Mouse (Mus musculus) small intestine, adult 2 months (tissue): ENCODE measurements around the gene Gm45521. TPM values are rescaled to one million over a fixed set of nuclear protein-coding genes. Genes with fewer than 3 reads are reported as not detected.

Source experiments
- H3K27ac ChIP-seq: fragments of 200-500 bp; 2 replicates; pipeline ENCODE4 v1.5.1; 2012; ENCODE audit warnings: low read depth, low read length, control low read depth, inconsistent platforms; ENCODE audit not compliant: insufficient read depth
- H3K27me3 ChIP-seq: fragments of 200-500 bp; 2 replicates; pipeline ENCODE4 v1.6.1; 2012; ENCODE audit warnings: mild to moderate bottlenecking, moderate library complexity, low read length, inconsistent platforms; ENCODE audit not compliant: control insufficient read depth, insufficient read depth
- H3K36me3 ChIP-seq: fragments of 200-500 bp; 2 replicates; pipeline ENCODE4 v1.6.1; 2012; ENCODE audit warnings: mild to moderate bottlenecking, low read length, control low read depth, inconsistent platforms; ENCODE audit not compliant: control insufficient read depth, insufficient read depth
- H3K4me1 ChIP-seq: fragments of 200-500 bp; 2 replicates; pipeline ENCODE4 v1.6.1; 2012; ENCODE audit warnings: low read length, inconsistent platforms, mixed read lengths; ENCODE audit not compliant: control insufficient read depth, insufficient read depth, insufficient read length
- H3K4me3 ChIP-seq: fragments of 200-500 bp; 2 replicates; pipeline ENCODE4 v1.5.1; 2012; ENCODE audit warnings: low read depth, mild to moderate bottlenecking, control low read depth, inconsistent platforms, low read length, moderate library complexity
- CTCF ChIP-seq: fragments of 200-500 bp; IDR thresholded peaks from 2 replicates; pipeline ENCODE4 v1.5.1; 2012; ENCODE audit warnings: low read depth, mild to moderate bottlenecking, control low read depth, inconsistent platforms, low read length, moderate library complexity, mixed read lengths; ENCODE audit not compliant: insufficient replicate concordance, insufficient read length; ENCODE audit errors: extremely low read depth
- POLR2A ChIP-seq: fragments of 200-500 bp; IDR thresholded peaks from 2 replicates; pipeline ENCODE4 v1.6.1; 2012; ENCODE audit warnings: low read depth, mild to moderate bottlenecking, control low read depth, inconsistent platforms, low read length, moderate library complexity
- WGBS: fragments of 180-500 bp; shearing (Covaris S2); methylation state at CpG from one replicate; pipeline ENCODE4 v1.1.7; 2018; 5-methylcytosine and 5-hydroxymethylcytosine counted together
- polyA plus RNA-seq: library from polyadenylated mRNA; depleted of rRNA; stranded (reverse); fragments of >200 nt; gene quantifications from 2 replicates; pipeline ENCODE4 v1.2.3, GENCODE M21; 2012

Gm45521 gene
- polyA plus RNA-seq, 1 experiment, result not detected

DNA sequence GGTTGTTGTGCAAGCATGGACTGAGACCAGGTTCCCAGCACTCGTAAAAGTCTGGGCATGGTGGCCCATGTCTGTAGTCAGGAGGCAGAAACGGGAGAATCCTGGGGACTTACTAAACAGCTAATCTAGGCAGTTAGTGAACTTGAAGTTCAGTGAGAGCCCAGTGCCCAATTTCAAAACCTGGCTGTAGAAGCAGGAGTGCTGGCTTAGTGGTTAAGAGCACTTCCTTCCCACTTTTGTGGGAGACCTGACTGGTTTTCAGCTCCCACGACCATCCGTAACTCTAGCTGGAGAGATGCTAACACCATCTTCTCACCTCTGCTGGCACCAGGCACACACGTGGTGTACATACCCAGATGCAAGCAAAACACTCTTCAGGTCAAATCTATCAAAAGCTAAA lies 35.6 kb upstream of the Gm45521 start:
- H3K36me3 ChIP-seq, result peaks cover 75% of the 10 kb centered on the region
- no peak overlapping the region for H3K4me3 ChIP-seq
- H3K4me1 ChIP-seq, result peaks cover 3% of the 10 kb centered on the region; the same call in 1 of the 2 replicates
- H3K27ac ChIP-seq, result no peak overlapping the region
- H3K27me3 ChIP-seq, result no peaks in the 10 kb centered on the region
- WGBS, result 73% methylated on average over 5 of the region's 5 CpGs
- TF ChIP-seq CTCF, result no peak
- TF ChIP-seq POLR2A, result no peak

DNA sequence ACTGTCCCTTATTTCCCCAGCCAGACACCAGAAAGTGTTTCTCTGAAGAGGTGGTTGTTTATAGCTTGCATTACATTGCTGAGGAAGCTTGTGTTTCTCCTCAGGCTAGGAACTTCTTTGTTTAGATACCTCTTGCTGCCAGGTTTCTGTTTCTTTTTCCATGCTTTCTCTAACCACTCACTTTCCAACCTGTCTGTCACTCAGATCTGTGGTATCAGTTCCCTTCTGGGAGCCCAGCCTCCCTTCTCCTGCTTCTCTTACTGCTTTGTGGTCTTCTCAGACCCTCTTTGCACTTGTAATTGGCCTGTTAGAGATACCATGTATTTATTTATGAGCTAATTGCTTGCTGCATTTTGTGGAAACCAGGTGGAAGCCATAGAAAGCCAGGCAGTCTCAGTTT lies 33.5 kb upstream of the Gm45521 start:
- Histone ChIP-seq H3K27me3 (no peaks in the 10 kb centered on the region), H3K4me3 (no peak overlapping the region), H3K36me3 (peaks cover 71% of the 10 kb centered on the region), H3K27ac (no peak overlapping the region), H3K4me1 (peaks cover 3% of the 10 kb centered on the region; the same call in 1 of the 2 replicates)
- TF ChIP-seq CTCF, result no peak

DNA sequence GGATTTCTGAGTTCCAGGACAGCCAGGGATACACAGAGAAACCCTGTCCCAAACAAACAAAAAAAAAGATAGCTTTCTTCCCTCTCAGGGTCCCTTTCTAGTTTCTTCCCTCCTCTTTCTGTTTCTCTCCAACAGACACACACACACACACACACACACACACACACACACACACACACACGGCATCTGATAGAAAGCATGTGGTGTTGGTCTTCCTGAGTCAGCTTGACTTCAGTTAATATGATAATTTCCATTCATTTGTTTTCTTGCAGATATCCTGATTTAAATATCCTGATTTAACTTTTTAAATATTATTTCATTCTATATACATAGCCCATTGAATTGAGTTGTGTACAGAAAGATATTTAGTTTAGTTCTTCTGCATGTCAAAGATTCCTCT lies 28.7 kb upstream of the Gm45521 start:
- Histone ChIP-seq H3K4me1 (no peaks in the 10 kb centered on the region), H3K36me3 (peaks cover 85% of the 10 kb centered on the region), H3K4me3 (no peak overlapping the region), H3K27me3 (no peaks in the 10 kb centered on the region), H3K27ac (no peak overlapping the region)
- TF ChIP-seq CTCF (no peak), POLR2A (no peak)
- WGBS, result 88% methylated on average over 1 of the region's 1 CpGs

DNA sequence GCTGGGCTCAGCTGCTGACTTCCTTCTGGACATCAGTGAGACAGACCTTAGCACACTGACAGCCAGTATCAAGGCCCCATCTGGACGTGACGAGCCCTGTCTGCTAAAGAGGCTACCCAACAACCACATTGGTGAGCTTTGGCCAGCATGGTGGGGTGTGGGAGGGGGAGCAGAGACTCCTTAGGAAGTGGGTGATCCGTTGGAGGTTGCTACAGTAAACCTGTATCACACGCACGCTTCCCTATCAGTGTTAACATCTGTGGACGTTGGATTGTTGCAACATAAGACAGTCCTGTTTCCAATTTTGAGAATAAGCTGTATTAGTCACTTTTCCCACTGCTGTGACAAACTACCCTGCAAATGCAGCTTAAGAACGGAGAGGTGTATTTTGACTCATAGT lies 28.1 kb upstream of the Gm45521 start:
- TF ChIP-seq POLR2A (no peak), CTCF (no peak)
- Histone ChIP-seq H3K4me1 (no peaks in the 10 kb centered on the region), H3K36me3 (peaks cover 86% of the 10 kb centered on the region), H3K27me3 (no peaks in the 10 kb centered on the region), H3K4me3 (no peak overlapping the region), H3K27ac (no peak overlapping the region)
- WGBS, result 74% methylated on average over 7 of the region's 7 CpGs

DNA sequence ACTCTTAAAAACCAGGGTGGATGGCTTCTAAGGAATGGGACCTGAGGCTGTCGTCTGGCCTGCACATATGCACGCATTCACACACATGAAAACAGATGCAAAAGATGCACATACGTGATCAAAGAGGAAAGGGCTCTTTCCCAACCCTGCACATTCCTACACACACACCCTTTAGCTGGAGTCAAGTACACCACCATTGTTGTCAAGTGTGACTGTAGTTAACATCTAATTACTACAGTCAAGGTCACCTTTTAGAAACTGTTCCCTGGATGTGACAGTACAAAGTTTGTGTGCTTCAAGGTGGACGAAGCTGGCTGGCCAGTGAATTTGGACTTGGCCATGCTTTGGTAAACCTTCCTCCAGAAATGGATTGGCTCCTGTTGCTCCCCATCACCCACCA lies 24.9 kb upstream of the Gm45521 start:
- 91% methylated on average over 4 of the region's 4 CpGs for WGBS
- Histone ChIP-seq H3K27ac (no peak overlapping the region), H3K27me3 (no peaks in the 10 kb centered on the region), H3K36me3 (peaks cover 83% of the 10 kb centered on the region), H3K4me1 (no peaks in the 10 kb centered on the region), H3K4me3 (no peak overlapping the region)
- no peak for TF ChIP-seq CTCF
- no peak for TF ChIP-seq POLR2A

DNA sequence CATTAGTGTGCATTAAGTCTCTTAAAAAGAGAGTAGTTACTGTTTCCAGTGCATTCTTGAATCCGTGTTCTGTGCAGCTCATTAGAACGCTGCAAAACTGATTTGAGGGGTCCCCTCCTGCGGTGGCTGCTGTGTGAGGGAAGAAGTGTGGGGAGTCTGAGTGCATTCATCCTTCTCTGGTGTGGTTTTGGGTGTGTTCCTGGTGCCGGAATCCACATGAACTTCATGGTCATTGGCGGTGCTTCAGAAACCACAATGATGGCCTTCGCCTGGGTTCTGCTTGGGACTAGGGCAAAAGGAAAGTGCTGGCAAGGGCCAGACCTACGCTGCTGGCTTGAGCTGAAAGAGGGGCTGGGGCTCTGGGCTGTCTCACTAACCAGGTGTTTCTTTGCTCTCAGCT lies 22.9 kb upstream of the Gm45521 start:
- WGBS, result 83% methylated on average over 7 of the region's 7 CpGs
- peaks cover 7% of the 10 kb centered on the region; the same call in 1 of the 2 replicates for H3K4me1 ChIP-seq
- no peak overlapping the region for H3K4me3 ChIP-seq
- no peak overlapping the region for H3K27ac ChIP-seq
- H3K36me3 ChIP-seq, result peaks cover 74% of the 10 kb centered on the region
- TF ChIP-seq CTCF (no peak), POLR2A (no peak)
- no peaks in the 10 kb centered on the region for H3K27me3 ChIP-seq

DNA sequence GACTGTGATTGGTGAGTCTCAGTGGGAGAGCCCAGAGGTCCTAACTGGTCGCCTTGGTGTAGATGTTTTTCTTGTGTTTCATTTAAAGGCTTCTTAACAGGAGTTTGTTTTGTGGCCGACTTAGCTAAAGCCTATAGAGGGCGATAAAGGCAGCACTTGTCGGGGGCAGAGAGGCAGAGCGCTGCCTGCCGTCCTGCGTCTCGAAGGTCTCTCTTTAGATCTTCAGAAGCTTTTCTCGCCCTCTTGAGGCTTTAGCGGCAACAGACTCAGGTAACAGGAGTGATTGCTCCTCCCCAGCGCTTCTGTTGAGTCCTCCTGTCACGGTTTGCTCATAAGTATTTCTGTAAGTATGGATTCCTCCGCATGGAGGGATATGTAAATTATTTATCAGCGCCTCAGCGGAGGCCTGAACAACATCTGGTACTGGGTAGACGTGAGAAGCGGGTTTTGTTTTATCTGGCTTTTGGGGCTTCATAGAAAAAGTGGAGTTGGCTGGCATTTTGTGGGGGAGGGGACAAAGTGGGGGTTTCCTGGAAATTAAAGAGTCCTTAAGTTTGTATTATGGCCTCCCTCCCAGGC lies 19.9 kb upstream of the Gm45521 start:
- Histone ChIP-seq H3K4me3 (no peak overlapping the region), H3K27me3 (no peaks in the 10 kb centered on the region), H3K36me3 (peaks cover 68% of the 10 kb centered on the region), H3K4me1 (peaks cover 14% of the 10 kb centered on the region; the same call in 1 of the 2 replicates), H3K27ac (no peak overlapping the region)
- TF ChIP-seq CTCF (peak; percentile 51; the same call in 1 of the 2 replicates), POLR2A (no peak)
- WGBS, result 44% methylated on average over 17 of the region's 17 CpGs
